Mouse (Mus musculus): ENCODE results near the gene Armc6.

GRCm38 (mm10) chr8:70174079-70174478, 60.2 kb downstream of the Armc6 start:
- no peak for TF ChIP-seq POLR2A (IDR thresholded peaks at IDR 0.05; ENCODE audit: control insufficient read depth, extremely low read depth, insufficient read depth, low read length, poor library complexity)
- no peak for TF ChIP-seq CTCF (IDR thresholded peaks at IDR 0.05; ENCODE audit: borderline replicate concordance, control insufficient read depth, extremely low read depth, insufficient read depth, low read length, poor library complexity)
